Mouse (Mus musculus) left cerebral cortex, adult 9 months (tissue): Measurements from ENCODE around the gene Anapc2.

Source experiments
- DNase-seq, 2 experiments: peaks; one replicate each; pipeline ENCODE4 v3.0.0; 2022; ENCODE audit warnings: low spot score in 2 of 2

The Anapc2 gene

GRCm38 (mm10) chr2:25267241-25267640 lies 5.0 kb upstream of the Anapc2 start:
- DNase-seq, result no peak

GRCm38 (mm10) chr2:25267746-25268309 lies 4.5 kb upstream of the Anapc2 start:
- DNase-seq, result no peak

GRCm38 (mm10) chr2:25272515-25272914 lies 237 bp downstream of the Anapc2 start:
- DNase-seq, result no peak

GRCm38 (mm10) chr2:25273010-25273409 lies 732 bp downstream of the Anapc2 start:
- no peak for DNase-seq

GRCm38 (mm10) chr2:25278928-25279882 lies 6.9 kb downstream of the Anapc2 start:
- DNase-seq, result peak in 1 of 2 experiments; percentile 86

- no peak for DNase-seq
Measured at GRCm38 (mm10) chr2:25285551-25285950, 13.3 kb downstream of the Anapc2 start.

- DNase-seq, result no peak
Measured at GRCm38 (mm10) chr2:25286314-25286713, 14.0 kb downstream of the Anapc2 start.

- no peak for DNase-seq
Measured at GRCm38 (mm10) chr2:25286837-25287636, 14.8 kb downstream of the Anapc2 start.

- no peak for DNase-seq
Measured at GRCm38 (mm10) chr2:25287927-25288649, 15.8 kb downstream of the Anapc2 start, which contains the start of gene Tmem210. Tmem210 (plus strand) TSS chr2:25288145.

GRCm38 (mm10) chr2:25288734-25289345 lies 16.6 kb downstream of the Anapc2 start:
- no peak for DNase-seq

- no peak for DNase-seq
Measured at GRCm38 (mm10) chr2:25289651-25290050, 17.4 kb downstream of the Anapc2 start, which contains the start of gene Lrrc26. Lrrc26 (plus strand) TSS chr2:25289915.

- DNase-seq, result peak in 1 of 2 experiments; percentile 70
Measured at GRCm38 (mm10) chr2:25290101-25290815, 18.0 kb downstream of the Anapc2 start.

GRCm38 (mm10) chr2:25290816-25291130 lies 18.5 kb downstream of the Anapc2 start:
- peak in 1 of 2 experiments; percentile 53 for DNase-seq

GRCm38 (mm10) chr2:25291184-25292053 lies 19.1 kb downstream of the Anapc2 start:
- no peak for DNase-seq

- peak in 1 of 2 experiments; percentile 57 for DNase-seq
Measured at GRCm38 (mm10) chr2:25292054-25292544, 19.8 kb downstream of the Anapc2 start.

GRCm38 (mm10) chr2:25292856-25293255 lies 20.6 kb downstream of the Anapc2 start:
- DNase-seq, result peak in 1 of 2 experiments; percentile 64

GRCm38 (mm10) chr2:25293706-25294105 lies 21.4 kb downstream of the Anapc2 start:
- DNase-seq, result no peak

GRCm38 (mm10) chr2:25297093-25297492 lies 24.8 kb downstream of the Anapc2 start:
- DNase-seq, result no peak

- DNase-seq, result no peak
Measured at GRCm38 (mm10) chr2:25298046-25298445, 25.8 kb downstream of the Anapc2 start.
